In the genomic region with DNA sequence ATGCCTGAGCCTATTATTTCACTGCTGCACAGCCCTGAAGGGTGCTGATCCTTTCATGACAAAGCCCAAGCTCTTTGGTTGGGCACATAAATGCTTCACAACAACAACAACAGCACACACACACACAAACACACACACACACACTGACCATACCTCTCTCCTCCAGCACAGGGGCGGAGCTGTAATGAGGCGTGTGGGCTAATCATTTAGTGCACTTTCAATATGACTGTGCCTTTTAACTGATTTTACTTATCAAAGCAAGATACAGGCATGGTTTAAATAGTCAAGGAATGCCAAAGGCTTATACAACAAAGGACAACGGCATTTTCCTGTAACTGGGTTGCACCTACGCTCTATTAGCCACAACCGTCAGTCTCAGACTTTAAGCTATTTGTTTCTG, we compare ENCODE assay signal across 25 mouse cellular contexts.
"Had no signal": no experiment of that assay in that cellular context is flagged by ENCODE, and none has a peak within 500 bp of the region (broad histone marks: within the 10 kb centered on the region; RNA-seq: fewer than 3 reads in every experiment).

No protein-coding gene starts in this region.

- ATAC-seq: liver, embryonic 12.5 days; midbrain, embryonic 13.5 days; midbrain, embryonic 16.5 days had no signal

- H3K36me3 ChIP-seq: limb, embryonic 13.5 days; liver, embryonic 12.5 days; liver, embryonic 15.5 days; lung, embryonic 15.5 days; midbrain, embryonic 10.5 days; midbrain, embryonic 13.5 days; neural tube, embryonic 13.5 days; stomach, embryonic 15.5 days had no signal

- H3K27ac ChIP-seq: kidney, postnatal 0 days; layer of hippocampus, adult 2 months; left cerebral cortex, adult 2 months; limb, embryonic 13.5 days; liver, embryonic 12.5 days; liver, embryonic 15.5 days; lung, embryonic 15.5 days; midbrain, embryonic 10.5 days; midbrain, embryonic 13.5 days; neural tube, embryonic 13.5 days; stomach, embryonic 15.5 days had no signal

- H3K4me2 ChIP-seq: limb, embryonic 13.5 days; liver, embryonic 12.5 days; liver, embryonic 15.5 days; lung, embryonic 15.5 days; midbrain, embryonic 13.5 days; neural tube, embryonic 13.5 days; stomach, embryonic 15.5 days had no signal

- DNase-seq: kidney, postnatal 25 days; layer of hippocampus, postnatal 36 days; left cerebral cortex, postnatal 4 days; liver; lung, adult 18-20 months; lung, postnatal 10 days; lung, postnatal 36 days; retina, postnatal 1 day; right cerebral cortex, postnatal 25 days; spleen, adult 18-20 months; thymus, postnatal 36 days had no signal

- H3K9ac ChIP-seq: limb, embryonic 13.5 days; liver, embryonic 12.5 days; liver, embryonic 15.5 days; lung, embryonic 15.5 days; midbrain, embryonic 13.5 days; neural tube, embryonic 13.5 days; stomach, embryonic 15.5 days had no signal

- H3K4me1 ChIP-seq: limb, embryonic 13.5 days; liver, embryonic 12.5 days; liver, embryonic 15.5 days; lung, embryonic 15.5 days; megakaryocyte, embryonic 14.5 days; midbrain, embryonic 10.5 days; midbrain, embryonic 13.5 days; neural tube, embryonic 13.5 days; stomach, embryonic 15.5 days had no signal

- H3K27me3 ChIP-seq: limb, embryonic 13.5 days; liver, embryonic 12.5 days; liver, embryonic 15.5 days; lung, embryonic 15.5 days; megakaryocyte, embryonic 14.5 days; neural tube, embryonic 13.5 days; stomach, embryonic 15.5 days had no signal

- H3K4me3 ChIP-seq: layer of hippocampus, adult 2 months; left cerebral cortex, adult 2 months; limb, embryonic 13.5 days; liver, embryonic 12.5 days; liver, embryonic 15.5 days; lung, embryonic 15.5 days; megakaryocyte, embryonic 14.5 days; midbrain, embryonic 10.5 days; midbrain, embryonic 13.5 days; myocyte; neural tube, embryonic 13.5 days; stomach, embryonic 15.5 days had no signal

- H3K9me3 ChIP-seq: limb, embryonic 13.5 days; liver, embryonic 15.5 days; lung, embryonic 15.5 days; midbrain, embryonic 13.5 days; stomach, embryonic 15.5 days had no signal
